Mouse (Mus musculus): ENCODE results near the gene Zfp593. TPM values are rescaled to one million over a fixed set of nuclear protein-coding genes. Genes with fewer than 3 reads are reported as not detected.
"Not testable (repeated sequence)": the region's sequence is repeated elsewhere in the genome, so short reads cannot be mapped to it uniquely, and the experiment has no call there.

The Zfp593 gene
- polyA plus RNA-seq, 1 experiment from 2014 or later: 10.4 TPM

DNA sequence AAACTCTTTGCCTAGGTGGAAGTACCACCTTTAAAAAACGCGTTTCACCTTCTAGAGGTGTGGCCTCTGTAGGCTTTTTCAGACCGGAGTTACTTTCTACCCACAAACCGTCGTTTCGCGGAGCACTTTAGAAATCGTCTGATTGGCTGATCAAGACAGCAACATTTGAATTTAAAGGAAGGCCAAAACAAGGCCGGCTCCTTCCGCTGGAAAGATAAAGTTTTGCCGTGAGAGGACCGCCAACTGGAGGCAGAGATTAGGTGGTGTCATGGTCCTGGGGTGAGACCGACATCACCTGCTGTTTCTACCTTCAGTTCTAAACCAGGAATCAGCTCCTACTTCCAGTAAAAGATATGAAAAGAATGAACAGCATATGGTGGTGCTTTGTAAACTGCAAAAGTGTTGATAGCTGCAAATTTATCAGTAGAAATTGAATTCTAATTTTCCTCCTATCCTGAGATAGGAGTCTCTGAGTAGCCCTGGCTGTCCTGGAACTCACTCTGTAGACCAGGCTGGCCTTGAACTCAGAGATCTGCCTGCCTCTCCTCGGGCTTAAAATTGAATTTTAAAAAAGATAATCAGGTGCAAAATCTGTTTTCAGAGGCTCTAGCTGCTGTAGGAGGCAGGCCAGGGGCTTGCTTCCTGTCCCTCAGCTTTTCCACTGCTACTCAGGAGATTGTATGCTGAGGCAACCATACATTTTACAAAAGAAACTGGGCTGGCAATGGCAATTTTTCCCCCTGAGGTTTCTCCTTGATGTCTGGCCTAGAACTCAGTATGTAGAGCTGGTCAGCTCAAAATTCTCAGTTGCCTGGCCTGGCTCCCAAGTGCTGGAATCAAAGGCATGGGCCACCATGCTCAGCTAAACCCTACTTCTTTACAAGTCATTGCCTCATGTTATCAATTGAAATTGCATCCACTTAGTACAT, 28.3 kb upstream of the Zfp593 start:
- in situ Hi-C loops (cut with MboI; ENCODE audit: low pct_unique_long_range_greater_than_20kb): no loop called here
- DNase-seq (ENCODE audit: low read depth, low spot score): no peak
- ChIA-PET CTCF (no interaction called here), POLR2A (no interaction called here)
- TF ChIP-seq CTCF (IDR thresholded peaks at IDR 0.05): no peak
- H3K27me3 ChIP-seq: no peaks in the 10 kb centered on the region
- no peak for ATAC-seq

GRCm38 (mm10) chr4:134272731-134273416, 27.5 kb upstream of the Zfp593 start:
- no peak for TF ChIP-seq CTCF (IDR thresholded peaks at IDR 0.05)
- ChIA-PET POLR2A (no interaction called here), CTCF (no interaction called here)
- H3K27me3 ChIP-seq: no peaks in the 10 kb centered on the region
- ATAC-seq (no peak), DNase-seq (ENCODE audit: low read depth, low spot score) (no peak)
- in situ Hi-C loops (cut with MboI; ENCODE audit: low pct_unique_long_range_greater_than_20kb): no loop called here

DNA sequence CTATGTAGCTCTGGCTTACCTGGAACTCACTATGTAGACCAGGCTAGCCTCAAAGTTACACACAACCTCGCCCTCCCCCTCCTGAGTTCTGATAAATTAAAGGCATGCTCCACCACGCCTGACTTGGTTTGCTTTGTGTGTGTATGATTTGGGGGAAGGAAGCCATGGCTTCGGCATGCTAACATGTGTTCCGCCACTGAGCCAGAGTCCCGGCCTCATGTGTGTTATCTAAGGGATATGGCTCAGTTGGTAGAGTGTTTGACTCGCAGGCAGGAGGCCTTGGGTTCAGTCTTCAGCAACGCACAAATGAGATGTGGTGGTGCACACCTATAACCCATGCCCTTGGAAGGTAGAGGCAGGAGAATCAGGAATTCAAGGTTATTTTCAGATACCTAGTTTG, 26.6 kb upstream of the Zfp593 start:
- in situ Hi-C loops (cut with MboI; ENCODE audit: low pct_unique_long_range_greater_than_20kb): no loop called here
- H3K27me3 ChIP-seq: no peaks in the 10 kb centered on the region
- POLR2A ChIA-PET: no interaction called here
- ATAC-seq: no peak
- CTCF ChIA-PET: no interaction called here
- no peak for TF ChIP-seq CTCF (IDR thresholded peaks at IDR 0.05)
- no peak for DNase-seq (ENCODE audit: low read depth, low spot score)

DNA sequence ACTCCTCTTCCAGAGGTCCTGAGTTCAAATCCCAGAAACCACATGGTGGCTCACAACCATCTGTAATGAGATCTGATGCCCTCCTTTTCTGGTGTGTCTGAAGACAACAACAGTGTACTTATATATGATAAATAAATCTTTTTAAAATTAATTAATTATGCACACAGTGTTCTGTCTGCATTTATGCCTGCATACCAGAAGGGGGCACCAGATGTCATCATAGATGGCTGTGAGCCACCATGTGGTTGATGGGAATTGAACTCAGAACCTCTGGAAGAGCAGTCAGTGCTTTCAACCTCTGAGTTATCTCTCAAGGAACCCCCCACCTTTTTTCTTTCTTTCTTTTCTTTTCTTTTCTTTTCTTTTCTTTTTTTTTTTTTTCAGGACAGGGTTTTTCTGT, 24.2 kb upstream of the Zfp593 start:
- in situ Hi-C loops (cut with MboI; ENCODE audit: low pct_unique_long_range_greater_than_20kb); ATAC-seq; CTCF ChIA-PET; H3K27me3 ChIP-seq; POLR2A ChIA-PET; DNase-seq (ENCODE audit: low read depth, low spot score): not testable (repeated sequence)
- peak; percentile 64 for TF ChIP-seq CTCF (IDR thresholded peaks at IDR 0.05)

DNA sequence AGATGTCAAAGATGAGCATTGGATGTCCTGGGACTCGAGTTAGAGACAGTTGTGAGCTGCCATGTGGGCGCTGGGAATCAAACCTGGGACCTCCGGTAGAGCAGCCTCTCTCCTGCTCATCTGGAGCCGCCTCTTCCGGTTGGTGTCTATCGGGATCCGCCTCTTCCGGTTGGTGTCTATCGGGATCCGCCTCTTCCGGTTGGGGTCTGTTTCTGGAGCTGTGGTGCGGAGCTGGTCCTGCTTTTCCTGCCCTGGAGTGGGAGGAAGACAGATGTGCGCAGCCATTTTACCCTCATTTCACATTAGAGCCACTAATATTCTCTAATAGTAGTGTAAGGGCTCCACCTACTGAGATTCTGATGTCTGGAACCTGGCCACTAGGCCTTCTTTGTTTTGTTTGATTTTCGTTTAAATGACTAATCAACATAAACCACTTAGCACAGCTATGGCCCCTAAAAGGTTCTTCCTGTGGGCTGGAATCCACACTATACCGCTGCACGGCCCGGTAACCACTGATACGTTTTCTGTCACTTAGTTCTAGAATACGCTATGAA, 22.8 kb upstream of the Zfp593 start:
- TF ChIP-seq CTCF (IDR thresholded peaks at IDR 0.05): no peak
- no peak for ATAC-seq
- ChIA-PET POLR2A (no interaction called here), CTCF (interaction anchor here (1.9 kb wide), 1 partner anchor 88 kb away, joined by 3 read pairs; no protein-coding TSS in a partner anchor)
- H3K27me3 ChIP-seq: no peaks in the 10 kb centered on the region
- in situ Hi-C loops (cut with MboI; ENCODE audit: low pct_unique_long_range_greater_than_20kb): no loop called here
- DNase-seq (ENCODE audit: low read depth, low spot score): no peak

- no peaks in the 10 kb centered on the region for H3K27me3 ChIP-seq
- POLR2A ChIA-PET: no interaction called here
- no peak for DNase-seq (ENCODE audit: low read depth, low spot score)
- in situ Hi-C loops (cut with MboI; ENCODE audit: low pct_unique_long_range_greater_than_20kb): no loop called here
- TF ChIP-seq CTCF (IDR thresholded peaks at IDR 0.05): no peak
- ATAC-seq: no peak
- CTCF ChIA-PET: no interaction called here
These were observed 20.6 kb upstream of the Zfp593 start for GRCm38 (mm10) chr4:134265860-134266585.

DNA sequence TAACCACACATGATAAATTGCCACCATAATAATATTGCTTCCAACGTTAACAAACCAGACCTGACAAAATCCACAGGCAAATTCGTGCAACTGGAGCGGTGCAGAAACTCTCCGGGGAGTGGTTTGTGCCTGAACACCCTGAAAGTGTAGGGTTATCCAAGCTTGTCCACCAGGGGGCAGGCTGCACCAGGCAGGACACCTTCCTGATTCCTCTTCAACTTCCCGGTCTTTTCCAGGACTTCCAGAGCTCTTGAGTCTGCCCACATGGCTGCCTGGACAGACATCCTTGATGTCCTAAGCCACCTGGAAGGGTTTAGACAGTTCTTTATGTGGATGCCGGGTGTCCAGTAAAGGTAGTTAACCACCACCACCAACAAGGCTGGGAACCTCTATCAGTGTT, 17.8 kb upstream of the Zfp593 start:
- ChIA-PET POLR2A (no interaction called here), CTCF (interaction anchor here (0.8 to 1.3 kb wide), 4 partner anchors 13 to 59 kb away, joined by 3 to 6 read pairs (median 4); partner anchors contain the start of gene Gm30191)
- in situ Hi-C loops (cut with MboI; ENCODE audit: low pct_unique_long_range_greater_than_20kb): no loop called here
- TF ChIP-seq CTCF (IDR thresholded peaks at IDR 0.05): peak; percentile 74
- no peaks in the 10 kb centered on the region for H3K27me3 ChIP-seq
- ATAC-seq (no peak), DNase-seq (ENCODE audit: low read depth, low spot score) (no peak)

DNA sequence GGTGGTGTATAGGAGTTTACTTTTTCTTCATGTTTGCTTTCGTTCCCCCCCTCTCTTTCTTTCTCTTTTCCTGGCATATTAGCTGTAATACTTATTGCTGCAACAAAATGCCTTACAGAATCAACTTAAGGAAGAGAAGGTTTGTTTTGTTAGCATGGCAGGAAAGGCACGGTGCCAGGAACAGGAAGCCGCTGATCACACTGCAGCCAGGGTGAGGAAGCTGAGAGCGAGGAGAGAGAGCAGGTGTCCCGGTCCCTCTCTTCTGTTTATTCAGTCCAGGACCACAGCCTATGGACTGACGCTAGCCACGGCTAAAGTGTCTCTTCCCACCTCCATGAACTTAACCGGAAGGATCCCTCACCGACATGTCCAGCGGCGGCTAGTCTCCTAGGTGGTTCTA, 13.0 kb upstream of the Zfp593 start:
- POLR2A ChIA-PET: no interaction called here
- no peak for TF ChIP-seq CTCF (IDR thresholded peaks at IDR 0.05)
- no peaks in the 10 kb centered on the region for H3K27me3 ChIP-seq
- ATAC-seq (no peak), DNase-seq (ENCODE audit: low read depth, low spot score) (no peak)
- CTCF ChIA-PET: no interaction called here
- in situ Hi-C loops (cut with MboI; ENCODE audit: low pct_unique_long_range_greater_than_20kb): loop anchor here (5.0 kb wide), 1 partner anchor 129 kb away; no protein-coding TSS in a partner anchor

GRCm38 (mm10) chr4:134257198-134258009, 12.0 kb upstream of the Zfp593 start:
- CTCF ChIA-PET: no interaction called here
- POLR2A ChIA-PET: interaction anchor here (0.6 to 0.7 kb wide), 2 partner anchors 83 to 129 kb away, joined by 3 read pairs; partner anchors contain the start of gene Sh3bgrl3
- ATAC-seq: no peak

More at GRCm38 (mm10) chr4:134257198-134258009, 12.0 kb upstream of the Zfp593 start:
- no peak for DNase-seq (ENCODE audit: low read depth, low spot score)
- in situ Hi-C loops (cut with MboI; ENCODE audit: low pct_unique_long_range_greater_than_20kb): loop anchor here (5.0 kb wide), 1 partner anchor 130 kb away; no protein-coding TSS in a partner anchor
- TF ChIP-seq CTCF (IDR thresholded peaks at IDR 0.05): no peak
- H3K27me3 ChIP-seq: no peaks in the 10 kb centered on the region

Measured in Patski (cell line).